Mouse (Mus musculus): ENCODE data around the gene Rabif.

- no peak for TF ChIP-seq POLR2A (IDR thresholded peaks at IDR 0.05; ENCODE audit: control insufficient read depth, extremely low read depth, insufficient read depth, low read length, poor library complexity)
- TF ChIP-seq CTCF (IDR thresholded peaks at IDR 0.05; ENCODE audit: borderline replicate concordance, control insufficient read depth, extremely low read depth, insufficient read depth, low read length, poor library complexity): no peak
Observed at GRCm38 (mm10) chr1:134540610-134541009, 46.2 kb downstream of the Rabif start.
